Comparison of ENCODE assay signal across 9 mouse cellular contexts in the genomic region with DNA sequence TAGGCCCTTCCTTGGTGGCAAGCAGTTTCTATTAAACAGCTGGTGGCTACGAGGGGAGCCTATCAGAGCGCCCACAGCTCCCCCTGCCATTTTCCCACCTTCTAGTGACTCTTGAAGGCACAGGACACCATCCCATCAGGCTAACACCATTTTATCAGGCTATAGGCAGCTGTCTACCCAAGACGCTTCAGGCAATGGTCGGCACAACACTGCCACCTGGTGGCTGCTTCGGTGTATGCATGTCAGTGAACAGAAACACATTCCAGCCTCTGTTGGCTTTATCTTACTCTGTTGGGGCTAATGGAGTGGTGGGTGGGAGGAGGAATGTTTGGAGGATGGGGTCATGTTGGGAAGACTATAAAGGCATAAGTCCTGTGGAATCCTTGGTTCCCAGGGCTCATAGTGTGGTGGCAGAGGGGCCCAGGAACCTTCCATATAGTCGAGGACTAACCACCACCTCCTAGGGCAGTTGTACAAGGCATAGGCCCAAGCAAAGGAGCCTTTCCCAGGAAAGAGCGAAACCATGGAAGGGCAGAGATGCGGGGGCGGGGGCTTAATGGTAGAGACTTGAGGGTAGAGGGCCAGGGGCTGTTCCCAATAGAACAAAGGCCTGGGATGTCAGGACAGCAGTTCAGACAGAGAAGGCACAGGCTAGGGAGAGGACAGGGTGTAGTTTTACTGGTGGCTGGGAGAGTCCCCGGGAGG.
DNase-seq lines count a peak whose midpoint lies in the region; ATAC-seq and TF ChIP-seq lines count a peak whose summit lies in the region.
"Had no signal": no experiment of that assay in that cellular context is flagged by ENCODE, and none has a peak within 500 bp of the region (broad histone marks: within the 10 kb centered on the region; RNA-seq: fewer than 3 reads in every experiment).

No protein-coding gene starts in this region.

- 37% methylated on average over 10 of the region's 10 CpGs for WGBS in heart, embryonic 12.5 days
- 41% methylated on average over 10 of the region's 10 CpGs for WGBS in forebrain, embryonic 16.5 days
- 38% methylated on average over 10 of the region's 10 CpGs for whole genome bisulfite sequencing in intestine, embryonic 14.5 days
- 45% methylated on average over 10 of the region's 10 CpGs for WGBS in limb, embryonic 10.5 days
- WGBS in midbrain, postnatal 0 days, result 31% methylated on average over 10 of the region's 10 CpGs

- ATAC-seq in heart, embryonic 12.5 days (ENCODE audit: insufficient number of reproducible peaks, low FRiP score), result no peak
- ATAC-seq in forebrain, embryonic 16.5 days, result peak; percentile 47
- peak; percentile 49; the same call in 1 of the 2 replicates for ATAC-seq in intestine, embryonic 14.5 days (replicated peaks; ENCODE audit: low FRiP score, low TSS enrichment, low read depth)
- peak; percentile 38; the same call in 1 of the 2 replicates for ATAC-seq in midbrain, postnatal 0 days (ENCODE audit: low FRiP score)
- ATAC-seq: Patski had no signal

- peak; percentile 55 to 91 for DNase-seq in heart, adult 18-20 months
- peak; percentile 53 for DNase-seq in cerebellum, adult 11-12 months
- peak; percentile 96 for DNase-seq in intestine, embryonic 14.5 days (ENCODE audit: low spot score)
- peak; percentile 94 for DNase-seq in limb, embryonic 10.5 days (ENCODE audit: low spot score)
- DNase-seq in midbrain, postnatal 0 days (ENCODE audit: low spot score), result peak; percentile 79
- peak; percentile 29 to 47 for DNase-seq in spleen, postnatal 36 days (ENCODE audit: low spot score in 2 of 2)

- H3K9me3 ChIP-seq in heart, embryonic 12.5 days (replicated peaks), result no peaks in the 10 kb centered on the region
- H3K9me3 ChIP-seq in forebrain, embryonic 16.5 days (ENCODE audit: control insufficient read depth, low read length), result no peaks in the 10 kb centered on the region
- H3K9me3 ChIP-seq in intestine, embryonic 14.5 days (ENCODE audit: control insufficient read depth, low read length), result no peaks in the 10 kb centered on the region
- H3K9me3 ChIP-seq in limb, embryonic 10.5 days (replicated peaks), result no peaks in the 10 kb centered on the region
- no peaks in the 10 kb centered on the region for H3K9me3 ChIP-seq in midbrain, postnatal 0 days (ENCODE audit: low read length)

- H3K4me2 ChIP-seq in heart, embryonic 12.5 days, result no peak overlapping the region
- no peak overlapping the region for H3K4me2 ChIP-seq in forebrain, embryonic 16.5 days (ENCODE audit: low read length)
- H3K4me2 ChIP-seq in intestine, embryonic 14.5 days (ENCODE audit: low read length), result no peak overlapping the region
- no peak overlapping the region for H3K4me2 ChIP-seq in midbrain, postnatal 0 days (ENCODE audit: low read depth, low read length, poor library complexity, severe bottlenecking)

- TF ChIP-seq CTCF in midbrain, postnatal 0 days (IDR thresholded peaks at IDR 0.05), result peak; percentile 99

- no peaks in the 10 kb centered on the region; the same call in 1 of the 2 replicates for H3K4me1 ChIP-seq in heart, embryonic 12.5 days (replicated peaks)
- H3K4me1 ChIP-seq in forebrain, embryonic 16.5 days (replicated peaks; ENCODE audit: control insufficient read depth, insufficient read depth, low read length), result peaks cover 4% of the 10 kb centered on the region
- H3K4me1 ChIP-seq in intestine, embryonic 14.5 days (replicated peaks; ENCODE audit: control insufficient read depth, insufficient read depth, low read length), result no peaks in the 10 kb centered on the region
- peaks cover 60% of the 10 kb centered on the region for H3K4me1 ChIP-seq in limb, embryonic 10.5 days
- H3K4me1 ChIP-seq in midbrain, postnatal 0 days (ENCODE audit: insufficient read depth, low read length), result no peaks in the 10 kb centered on the region

- H3K27ac ChIP-seq in heart, embryonic 12.5 days (ENCODE audit: poor library complexity, severe bottlenecking), result no peak overlapping the region
- no peak overlapping the region for H3K27ac ChIP-seq in forebrain, embryonic 16.5 days (ENCODE audit: low read length)
- H3K27ac ChIP-seq in intestine, embryonic 14.5 days (ENCODE audit: low read depth), result no peak overlapping the region
- H3K27ac ChIP-seq in limb, embryonic 10.5 days, result peak overlapping the region; percentile 58; the same call in 1 of the 2 replicates
- H3K27ac ChIP-seq in midbrain, postnatal 0 days (ENCODE audit: low read depth, low read length), result no peak overlapping the region

- no peak overlapping the region for H3K9ac ChIP-seq in heart, embryonic 12.5 days
- H3K9ac ChIP-seq in forebrain, embryonic 16.5 days (replicated peaks; ENCODE audit: low read depth, low read length), result no peak overlapping the region
- no peak overlapping the region for H3K9ac ChIP-seq in intestine, embryonic 14.5 days (ENCODE audit: low read length)
- H3K9ac ChIP-seq in midbrain, postnatal 0 days (replicated peaks; ENCODE audit: low read length, poor library complexity, severe bottlenecking), result 0 out of 2 replicates have a peak overlapping the region, but pooled peaks have one; percentile 19

- no peak overlapping the region for H3K4me3 ChIP-seq in heart, embryonic 12.5 days
- no peak overlapping the region for H3K4me3 ChIP-seq in forebrain, embryonic 16.5 days (replicated peaks; ENCODE audit: low read length)
- no peak overlapping the region for H3K4me3 ChIP-seq in intestine, embryonic 14.5 days (ENCODE audit: low read depth, low read length)
- H3K4me3 ChIP-seq in limb, embryonic 10.5 days, result no peak overlapping the region
- no peak overlapping the region for H3K4me3 ChIP-seq in midbrain, postnatal 0 days (ENCODE audit: low read depth, low read length)

- 0 out of 2 replicates have a peak, but pooled peaks cover 5% of the 10 kb centered on the region for H3K36me3 ChIP-seq in heart, embryonic 12.5 days
- peaks cover 7% of the 10 kb centered on the region for H3K36me3 ChIP-seq in forebrain, embryonic 16.5 days (ENCODE audit: control insufficient read depth, insufficient read depth)
- peaks cover 21% of the 10 kb centered on the region for H3K36me3 ChIP-seq in intestine, embryonic 14.5 days (ENCODE audit: control insufficient read depth, insufficient read depth, low read length)
- peaks cover 57% of the 10 kb centered on the region for H3K36me3 ChIP-seq in limb, embryonic 10.5 days
- H3K36me3 ChIP-seq in midbrain, postnatal 0 days (ENCODE audit: insufficient read depth, low read length), result peaks cover 29% of the 10 kb centered on the region

- H3K27me3 ChIP-seq in heart, embryonic 12.5 days (replicated peaks), result peaks cover 9% of the 10 kb centered on the region; the same call in 1 of the 2 replicates
- H3K27me3 ChIP-seq in forebrain, embryonic 16.5 days (replicated peaks; ENCODE audit: control insufficient read depth, insufficient read depth, low read length), result no peaks in the 10 kb centered on the region
- H3K27me3 ChIP-seq in intestine, embryonic 14.5 days (replicated peaks; ENCODE audit: control insufficient read depth, insufficient read depth, low read length), result no peaks in the 10 kb centered on the region
- H3K27me3 ChIP-seq in limb, embryonic 10.5 days (ENCODE audit: low read depth, poor library complexity, severe bottlenecking), result peaks cover 35% of the 10 kb centered on the region
- no peaks in the 10 kb centered on the region for H3K27me3 ChIP-seq in midbrain, postnatal 0 days (ENCODE audit: insufficient read depth, low read length)
- H3K27me3 ChIP-seq: Patski had no signal

Comparison
In these comparisons a context has a peak if more than half of its experiments do, and no peak if none do; other contexts are left out.
1. DNase-seq: peak in every context shown above with its lines; median percentile 96 in intestine, embryonic 14.5 days; 94 in limb, embryonic 10.5 days; 79 in midbrain, postnatal 0 days; 73 in heart, adult 18-20 months; 53 in cerebellum, adult 11-12 months; 38 in spleen, postnatal 36 days.